ENCODE assay signal across 8 mouse cellular contexts in the genomic region with DNA sequence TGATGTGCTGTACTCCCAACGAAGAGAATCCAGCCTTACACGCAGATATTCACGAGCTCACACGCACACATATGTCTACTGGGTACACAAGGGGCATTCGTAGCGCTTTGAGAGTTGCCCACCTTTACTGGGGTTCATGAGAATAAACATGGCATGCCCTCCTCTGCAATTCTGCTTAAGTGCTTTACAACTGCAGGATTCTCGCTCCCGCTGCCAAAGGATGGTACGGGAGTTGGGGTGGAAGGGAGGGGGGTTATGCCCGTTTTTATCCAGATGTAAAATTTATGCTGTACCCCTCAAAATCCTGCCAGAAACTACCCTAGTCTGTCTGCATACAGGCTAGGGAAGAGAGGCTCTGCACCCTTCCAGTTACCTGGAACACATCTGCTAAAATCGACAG. TPM values are rescaled to one million over a fixed set of nuclear protein-coding genes. Genes with fewer than 3 reads are reported as not detected.
DNase-seq lines count a peak whose midpoint lies in the region; ATAC-seq and TF ChIP-seq lines count a peak whose summit lies in the region.

No protein-coding gene starts in this region.

- no peak overlapping the region for H3K9ac ChIP-seq in CH12.LX (ENCODE audit: insufficient read depth, low read depth)
- peak overlapping the region; percentile 91 for H3K9ac ChIP-seq in forebrain, embryonic 13.5 days
- H3K9ac ChIP-seq in liver, embryonic 14.5 days (replicated peaks): no peak overlapping the region

- peak overlapping the region; percentile 90 for H3K27ac ChIP-seq in heart, embryonic 10.5 days
- H3K27ac ChIP-seq in CH12.LX (ENCODE audit: insufficient read depth, low read depth): no peak overlapping the region
- H3K27ac ChIP-seq in forebrain, embryonic 13.5 days: peak overlapping the region; percentile 59; the same call in 1 of the 2 replicates
- H3K27ac ChIP-seq in liver, embryonic 14.5 days: no peak overlapping the region

- WGBS in heart, embryonic 10.5 days: 30% methylated on average over 11 of the region's 11 CpGs
- 28% methylated on average over 11 of the region's 11 CpGs for WGBS in forebrain, embryonic 13.5 days
- 31% methylated on average over 11 of the region's 11 CpGs for WGBS in liver, embryonic 14.5 days (ENCODE audit: insufficient replicate concordance)

- in situ Hi-C loops in CH12.LX (cut with MboI; ENCODE audit: low pct_ligation_motif_present, low pct_unique_long_range_greater_than_20kb, low sequenced_read_pairs): loop anchor here (5.0 kb wide), 1 partner anchor 119 kb away; no protein-coding TSS in a partner anchor

- H3K27me3 ChIP-seq in heart, embryonic 10.5 days (ENCODE audit: insufficient read depth, poor library complexity, severe bottlenecking): peaks cover 28% of the 10 kb centered on the region
- peaks cover 5% of the 10 kb centered on the region for H3K27me3 ChIP-seq in CH12.LX (replicated peaks)
- no peaks in the 10 kb centered on the region for H3K27me3 ChIP-seq in forebrain, embryonic 13.5 days
- peaks cover 17% of the 10 kb centered on the region for H3K27me3 ChIP-seq in liver, embryonic 14.5 days (ENCODE audit: control insufficient read depth, insufficient read depth, low read length)

- peak overlapping the region; percentile 89 for H3K4me3 ChIP-seq in heart, embryonic 10.5 days
- peak overlapping the region in 2 of 3 experiments; percentile 72 for H3K4me3 ChIP-seq in CH12.LX (replicated peaks in 1 of 3; ENCODE audit: low read depth in 2 of 3, low read length in 2 of 3, poor library complexity in 1 of 3)
- peak overlapping the region; percentile 82 for H3K4me3 ChIP-seq in forebrain, embryonic 13.5 days
- H3K4me3 ChIP-seq in liver, embryonic 14.5 days (ENCODE audit: insufficient read depth in 1 of 2, low read depth in 2 of 2, low read length in 2 of 2): peak overlapping the region; percentile 39 to 54; a peak in 3 of 4 replicates

- H3K9me3 ChIP-seq in heart, embryonic 10.5 days: no peaks in the 10 kb centered on the region
- no peaks in the 10 kb centered on the region for H3K9me3 ChIP-seq in CH12.LX (replicated peaks; ENCODE audit: low read length)
- H3K9me3 ChIP-seq in forebrain, embryonic 13.5 days (replicated peaks): no peaks in the 10 kb centered on the region
- H3K9me3 ChIP-seq in liver, embryonic 14.5 days (ENCODE audit: control insufficient read depth, low read length): no peaks in the 10 kb centered on the region

- ATAC-seq in forebrain, embryonic 13.5 days: no peak; the same call in 1 of the 2 replicates
- no peak for ATAC-seq in liver, embryonic 14.5 days (ENCODE audit: insufficient read depth)

- H3K4me1 ChIP-seq in heart, embryonic 10.5 days: peaks cover 20% of the 10 kb centered on the region
- peaks cover 3 to 37% of the 10 kb centered on the region in 2 experiments; a peak in 3 of 4 replicates for H3K4me1 ChIP-seq in CH12.LX (ENCODE audit: control insufficient read depth in 1 of 2, insufficient read depth in 2 of 2)
- peaks cover 56% of the 10 kb centered on the region for H3K4me1 ChIP-seq in forebrain, embryonic 13.5 days
- H3K4me1 ChIP-seq in liver, embryonic 14.5 days (replicated peaks; ENCODE audit: control insufficient read depth in 2 of 2, insufficient read depth in 2 of 2, low read length in 1 of 2): peaks cover 0 to 4% of the 10 kb centered on the region in 2 experiments; a peak in 1 of 4 replicates

- no peaks in the 10 kb centered on the region for H3K36me3 ChIP-seq in heart, embryonic 10.5 days
- H3K36me3 ChIP-seq in CH12.LX (replicated peaks in 1 of 2; ENCODE audit: control insufficient read depth in 1 of 2, insufficient read depth in 1 of 2, low read length in 1 of 2): peaks cover 0 to 5% of the 10 kb centered on the region in 2 experiments
- H3K36me3 ChIP-seq in forebrain, embryonic 13.5 days (ENCODE audit: poor library complexity, severe bottlenecking): no peaks in the 10 kb centered on the region
- no peaks in the 10 kb centered on the region for H3K36me3 ChIP-seq in liver, embryonic 14.5 days (replicated peaks; ENCODE audit: control insufficient read depth, insufficient read depth, low read depth)

- dilution Hi-C loops in CH12.LX (cut with MboI; ENCODE audit: extremely low pct_ligation_motif_present, extremely low pct_unique_long_range_greater_than_20kb, low sequenced_read_pairs): no loop called here

- TF ChIP-seq RAD21 in CH12.LX (IDR thresholded peaks at IDR 0.05; ENCODE audit: low read depth, low read length): no peak

- TF ChIP-seq POLR2A in CH12.LX (IDR thresholded peaks at IDR 0.05; ENCODE audit: low read depth, low read length): no peak

- no peak for TF ChIP-seq EP300 in CH12.LX (IDR thresholded peaks at IDR 0.05; ENCODE audit: low read length)
- no peak for TF ChIP-seq EP300 in liver, embryonic 14.5 days (IDR thresholded peaks at IDR 0.05; ENCODE audit: low read depth)

- H3K4me2 ChIP-seq in CH12.LX (ENCODE audit: insufficient read depth, low read depth, poor library complexity, severe bottlenecking): peak overlapping the region; percentile 79
- peak overlapping the region; percentile 96 for H3K4me2 ChIP-seq in forebrain, embryonic 13.5 days
- peak overlapping the region; percentile 60 for H3K4me2 ChIP-seq in liver, embryonic 14.5 days (ENCODE audit: low read depth)

- no peak for TF ChIP-seq CTCF in CH12.LX (conservative IDR thresholded peaks at IDR 0.05 in 1 of 2, IDR thresholded peaks at IDR 0.05 in 1 of 2; ENCODE audit: low read depth in 2 of 2, low read length in 2 of 2)
- TF ChIP-seq CTCF in liver, embryonic 14.5 days (IDR thresholded peaks at IDR 0.05; ENCODE audit: low read depth): no peak

- no peaks in the 10 kb centered on the region for H3K79me2 ChIP-seq in CH12.LX (replicated peaks; ENCODE audit: control insufficient read depth, extremely low read depth, insufficient read depth, poor library complexity, severe bottlenecking)

- DNase-seq in heart, embryonic 10.5 days (ENCODE audit: low spot score): no peak
- DNase-seq in heart, adult 11 months: no peak
- DNase-seq in CH12.LX (ENCODE audit: extremely low read depth): no peak
- DNase-seq in liver, embryonic 14.5 days (ENCODE audit: low read depth in 3 of 3, low spot score in 3 of 3): no peak
- no peak for DNase-seq in right cerebral cortex, postnatal 10 days (ENCODE audit: low spot score in 2 of 2)
- DNase-seq in natural killer cell, adult 2 months (ENCODE audit: low spot score in 2 of 2): no peak
- no peak for DNase-seq in urinary bladder, postnatal 4 days (ENCODE audit: low spot score in 2 of 2)

TF ChIP-seq in CH12.LX, 34 proteins besides CTCF, POLR2A, EP300 and RAD21:
- TF ChIP-seq SMC3 (IDR thresholded peaks at IDR 0.05; ENCODE audit: low read depth, low read length) (no peak), GABPA (IDR thresholded peaks at IDR 0.05; ENCODE audit: insufficient replicate concordance, low read depth, low read length) (no peak), MAX (IDR thresholded peaks at IDR 0.05; ENCODE audit: low read length) (no peak), CHD2 (IDR thresholded peaks at IDR 0.05; ENCODE audit: low read length) (no peak), NELFE (IDR thresholded peaks at IDR 0.05; ENCODE audit: low read depth, low read length) (no peak), CHD1 (IDR thresholded peaks at IDR 0.05; ENCODE audit: low read depth, low read length) (no peak), SIN3A (IDR thresholded peaks at IDR 0.05; ENCODE audit: low read length) (no peak), ZNF384 (IDR thresholded peaks at IDR 0.05; ENCODE audit: low read depth, low read length) (no peak), USF2 (conservative IDR thresholded peaks at IDR 0.05; ENCODE audit: low read depth, low read length) (no peak), BHLHE40 (IDR thresholded peaks at IDR 0.05; ENCODE audit: low read depth, low read length) (no peak), TBP (conservative IDR thresholded peaks at IDR 0.05; ENCODE audit: low read depth, low read length) (no peak), JUND (conservative IDR thresholded peaks at IDR 0.05; ENCODE audit: low read depth, low read length) (no peak), JUN (IDR thresholded peaks at IDR 0.05; ENCODE audit: insufficient read depth, low read depth, low read length) (no peak), MAFK (IDR thresholded peaks at IDR 0.05; ENCODE audit: insufficient replicate concordance, low read length) (no peak), UBTF (IDR thresholded peaks at IDR 0.05; ENCODE audit: low read depth, low read length) (no peak), POLR2AphosphoS2 (IDR thresholded peaks at IDR 0.05; ENCODE audit: low read depth, low read length) (no peak), PAX5 (IDR thresholded peaks at IDR 0.05; ENCODE audit: low read length) (no peak), ZMIZ1 (IDR thresholded peaks at IDR 0.05; ENCODE audit: low read depth, low read length) (no peak)

RNA-seq across cellular contexts. Expression of a gene that starts 0.9 kb away (rescaled TPM):
- polyA plus RNA-seq in heart, embryonic 10.5 days (2016; fragmentation: Nextera tagmentation; extraction: Ambion mirVana): 6.8 and 12.6 TPM in 2 replicates
- total RNA-seq in CH12.LX (2012; rRNA removed): 2.5 and 3.0 TPM in 2 replicates
- total RNA-seq in CH12.LX (2014; rRNA removed): 6.3 TPM in 2 replicates
- 10.5 and 12.3 TPM in 2 replicates for polyA plus RNA-seq in CH12.LX (2012; ENCODE audit: insufficient read length, low read depth)
- polyA plus RNA-seq in forebrain, embryonic 13.5 days (2015; fragmentation: Nextera tagmentation; extraction: Ambion mirVana): 9.6 and 11.5 TPM in 2 replicates
- 0.58 and 1.4 TPM in 2 replicates for polyA plus RNA-seq in liver, embryonic 14.5 days (2012; rRNA removed)
- polyA plus RNA-seq in liver, embryonic 14.5 days (2014; fragmentation: Nextera tagmentation; extraction: Ambion mirVana): 1.1 and 1.2 TPM in 2 replicates

Comparison
In these comparisons a context has a peak if more than half of its experiments do, and no peak if none do; other contexts are left out.
1. H3K27ac ChIP-seq: peak in heart, embryonic 10.5 days (single experiment) and forebrain, embryonic 13.5 days (single experiment); none in CH12.LX (single experiment) and liver, embryonic 14.5 days (single experiment).
2. Peak in every context shown above with its lines, with median percentiles within 50 percentile points of each other: H3K4me3 ChIP-seq and H3K4me2 ChIP-seq.